Mouse (Mus musculus) G1E (cell line): ENCODE measurements around the gene Magoh.

Experiments
- CTCF ChIP-seq: IDR thresholded peaks from 2 replicates; pipeline ENCODE4 v1.5.1; 2012; ENCODE audit warnings: low read depth, low read length, inconsistent platforms, mixed read lengths
- GATA1 ChIP-seq: IDR thresholded peaks from 2 replicates; pipeline ENCODE4 v1.6.1; 2012; ENCODE audit warnings: borderline replicate concordance, low read length, inconsistent platforms, mixed read lengths
- TAL1 ChIP-seq: conservative IDR thresholded peaks from 2 replicates; pipeline ENCODE4 v1.6.1; 2012; ENCODE audit warnings: low read depth, low read length, inconsistent platforms, mixed read lengths

- TF ChIP-seq CTCF (no peak), TAL1 (no peak), GATA1 (no peak)
Observed at GRCm38 (mm10) chr4:107923145-107923802, 43.7 kb downstream of the Magoh start, which contains the start of gene Cpt2.
